In genomic region chr6:99990604-99991003, GRCm38 (mm10) we compare ENCODE assay signal across 14 mouse cellular contexts.
DNase-seq lines count a peak whose midpoint lies in the region; ATAC-seq lines count a peak whose summit lies in the region.
"Had no signal": no experiment of that assay in that cellular context is flagged by ENCODE, and none has a peak within 500 bp of the region (broad histone marks: within the 10 kb centered on the region; RNA-seq: fewer than 3 reads in every experiment).

No protein-coding gene starts in this region.

- H3K4me1 ChIP-seq in heart, embryonic 12.5 days (replicated peaks), result peaks cover 52% of the 10 kb centered on the region
- H3K4me1 ChIP-seq in kidney, embryonic 15.5 days, result peaks cover 25% of the 10 kb centered on the region
- H3K4me1 ChIP-seq in intestine, embryonic 15.5 days (replicated peaks), result peaks cover 22% of the 10 kb centered on the region
- H3K4me1 ChIP-seq in liver, embryonic 16.5 days (ENCODE audit: control insufficient read depth, low read depth, low read length), result peaks cover 2% of the 10 kb centered on the region; the same call in 1 of the 2 replicates

- peaks cover 36% of the 10 kb centered on the region for H3K27me3 ChIP-seq in heart, embryonic 12.5 days (replicated peaks)
- H3K27me3 ChIP-seq in kidney, embryonic 15.5 days, result peaks cover 23% of the 10 kb centered on the region
- 0 out of 2 replicates have a peak, but pooled peaks cover 3% of the 10 kb centered on the region for H3K27me3 ChIP-seq in intestine, embryonic 15.5 days (replicated peaks)
- no peaks in the 10 kb centered on the region for H3K27me3 ChIP-seq in liver, embryonic 16.5 days (ENCODE audit: control insufficient read depth, insufficient read depth, low read depth, low read length)

- no peak overlapping the region for H3K9ac ChIP-seq in heart, embryonic 12.5 days
- H3K9ac ChIP-seq in kidney, embryonic 15.5 days, result no peak overlapping the region
- H3K9ac ChIP-seq in intestine, embryonic 15.5 days, result no peak overlapping the region
- no peak overlapping the region for H3K9ac ChIP-seq in liver, embryonic 16.5 days (ENCODE audit: low read depth, low read length)
- H3K9ac ChIP-seq: embryonic facial prominence, embryonic 13.5 days; limb, embryonic 15.5 days had no signal

- intact Hi-C loops in heart, postnatal 14 days (cut with DNase I), result no loop called here

- no peaks in the 10 kb centered on the region for H3K36me3 ChIP-seq in heart, embryonic 12.5 days
- H3K36me3 ChIP-seq in kidney, embryonic 15.5 days, result no peaks in the 10 kb centered on the region
- no peaks in the 10 kb centered on the region for H3K36me3 ChIP-seq in intestine, embryonic 15.5 days
- H3K36me3 ChIP-seq in liver, embryonic 16.5 days (ENCODE audit: control insufficient read depth, insufficient read depth), result no peaks in the 10 kb centered on the region
- H3K36me3 ChIP-seq: embryonic facial prominence, embryonic 13.5 days; forebrain, embryonic 10.5 days; limb, embryonic 15.5 days had no signal

- no peaks in the 10 kb centered on the region for H3K9me3 ChIP-seq in heart, embryonic 12.5 days (replicated peaks)
- no peaks in the 10 kb centered on the region for H3K9me3 ChIP-seq in kidney, embryonic 15.5 days (replicated peaks)
- H3K9me3 ChIP-seq in intestine, embryonic 15.5 days, result no peaks in the 10 kb centered on the region
- H3K9me3 ChIP-seq in liver, embryonic 16.5 days (replicated peaks; ENCODE audit: control insufficient read depth, low read length), result no peaks in the 10 kb centered on the region
- H3K9me3 ChIP-seq: embryonic facial prominence, embryonic 13.5 days; forebrain, embryonic 10.5 days; limb, embryonic 15.5 days had no signal

- no peak for ATAC-seq in heart, embryonic 12.5 days (ENCODE audit: insufficient number of reproducible peaks, low FRiP score)
- no peak for ATAC-seq in kidney, embryonic 15.5 days (replicated peaks; ENCODE audit: low FRiP score)
- ATAC-seq in intestine, embryonic 15.5 days, result peak; percentile 9; the same call in 1 of the 2 replicates
- ATAC-seq in liver, embryonic 16.5 days (ENCODE audit: low read depth), result peak; percentile 64
- ATAC-seq: activated CD4-positive, CD25-positive, alpha-beta regulatory T cell, adult 4 months had no signal

- 68% methylated on average over 6 of the region's 6 CpGs for WGBS in heart, embryonic 12.5 days
- 48% methylated on average over 6 of the region's 6 CpGs for WGBS in kidney, embryonic 15.5 days
- WGBS in intestine, embryonic 15.5 days, result 74% methylated on average over 6 of the region's 6 CpGs
- WGBS in liver, embryonic 16.5 days (ENCODE audit: insufficient replicate concordance), result 49% methylated on average over 6 of the region's 6 CpGs

- H3K4me2 ChIP-seq in heart, embryonic 12.5 days, result 0 out of 2 replicates have a peak overlapping the region, but pooled peaks have one; percentile 10
- no peak overlapping the region for H3K4me2 ChIP-seq in kidney, embryonic 15.5 days
- no peak overlapping the region for H3K4me2 ChIP-seq in intestine, embryonic 15.5 days (replicated peaks)
- H3K4me2 ChIP-seq in liver, embryonic 16.5 days (ENCODE audit: low read depth, low read length), result no peak overlapping the region
- H3K4me2 ChIP-seq: embryonic facial prominence, embryonic 13.5 days; limb, embryonic 15.5 days had no signal

- peak overlapping the region; percentile 78 for H3K27ac ChIP-seq in heart, embryonic 12.5 days (ENCODE audit: poor library complexity, severe bottlenecking)
- peak overlapping the region; percentile 73; the same call in 1 of the 2 replicates for H3K27ac ChIP-seq in kidney, embryonic 15.5 days
- peak overlapping the region; percentile 53; the same call in 1 of the 2 replicates for H3K27ac ChIP-seq in intestine, embryonic 15.5 days
- H3K27ac ChIP-seq in liver, embryonic 16.5 days (ENCODE audit: low read length), result peak overlapping the region; percentile 59; the same call in 1 of the 2 replicates
- H3K27ac ChIP-seq: forebrain, embryonic 10.5 days; limb, embryonic 15.5 days had no signal

- no peak overlapping the region for H3K4me3 ChIP-seq in heart, embryonic 12.5 days
- no peak overlapping the region for H3K4me3 ChIP-seq in kidney, embryonic 15.5 days (replicated peaks)
- no peak overlapping the region for H3K4me3 ChIP-seq in intestine, embryonic 15.5 days (replicated peaks)
- H3K4me3 ChIP-seq in liver, embryonic 16.5 days (ENCODE audit: low read depth, low read length), result no peak overlapping the region
- H3K4me3 ChIP-seq: embryonic facial prominence, embryonic 13.5 days; forebrain, embryonic 10.5 days; limb, embryonic 15.5 days had no signal

- no peak for DNase-seq in heart, postnatal 14 days
- no peak for DNase-seq in kidney, adult 8-10 months
- no peak for DNase-seq in frontal cortex, postnatal 14 days (ENCODE audit: low spot score in 2 of 2)
- no peak for DNase-seq in right cerebral cortex, postnatal 36 days (ENCODE audit: low spot score in 2 of 2)
- DNase-seq: gastrocnemius, postnatal 25 days; thymus, postnatal 4 days had no signal

Comparison
In these comparisons a context has a peak if more than half of its experiments do, and no peak if none do; other contexts are left out.
1. ATAC-seq: peak in intestine, embryonic 15.5 days (single experiment) and liver, embryonic 16.5 days (single experiment); none in heart, embryonic 12.5 days (single experiment) and kidney, embryonic 15.5 days (single experiment).
2. Peak in every context shown above with its lines, with median percentiles within 50 percentile points of each other: H3K27ac ChIP-seq.